Mouse (Mus musculus): ENCODE results near the gene Tvp23a.

DNA sequence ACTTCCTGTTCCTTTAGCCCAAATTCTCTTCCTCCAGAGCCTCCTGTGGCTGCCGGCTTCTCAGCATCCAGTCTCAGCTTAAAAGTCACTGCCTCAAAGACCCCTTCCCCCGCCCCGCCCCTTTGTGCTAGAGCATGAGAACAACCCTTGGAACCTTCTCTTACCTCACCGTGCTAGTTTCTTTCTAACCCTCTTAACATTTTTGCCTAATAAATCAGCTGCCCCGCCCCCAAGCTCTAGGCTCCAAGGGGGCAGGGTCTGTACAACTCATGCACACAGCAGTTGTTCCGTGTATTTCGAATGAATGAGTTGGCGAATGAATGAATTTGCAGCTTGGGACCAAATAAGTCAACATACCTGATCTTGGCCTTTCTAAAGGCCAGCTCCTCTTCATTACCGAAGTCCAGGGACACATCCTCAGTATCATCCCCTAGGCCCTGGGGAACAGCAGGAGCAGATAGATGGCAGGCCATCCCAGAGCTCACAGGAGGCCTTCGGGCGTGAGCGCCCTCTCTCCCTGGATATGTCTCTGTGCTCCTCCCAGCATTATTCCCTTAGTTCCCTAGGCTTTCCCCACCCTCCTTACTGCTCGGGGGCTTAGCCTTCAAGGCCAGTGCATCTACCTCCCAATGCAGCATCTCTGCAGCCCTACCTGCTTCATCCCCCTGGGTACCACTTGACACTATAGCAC is 444 bp downstream of the Tvp23a start:
- TF ChIP-seq CTCF (IDR thresholded peaks at IDR 0.05; ENCODE audit: insufficient read depth, low read length) (no peak), POLR2A (IDR thresholded peaks at IDR 0.05; ENCODE audit: borderline replicate concordance, extremely low read depth, low read depth, low read length) (no peak)
